Mouse (Mus musculus) liver, adult 2 months (tissue): ENCODE results near the gene Runx1. TPM values are rescaled to one million over a fixed set of nuclear protein-coding genes. Genes with fewer than 3 reads are reported as not detected.

Source experiments
- DNase-seq: peaks from one replicate; pipeline ENCODE4 v3.0.0-alpha.2; 2011; ENCODE audit warnings: low read depth, low spot score; ENCODE audit errors: extremely low read depth
- H3K27ac ChIP-seq: fragments of 200-500 bp; replicated peaks from 2 replicates; pipeline ENCODE4 v1.5.1; 2012; ENCODE audit warnings: low read depth, mild to moderate bottlenecking, control low read depth, inconsistent platforms, low read length; ENCODE audit not compliant: insufficient read depth
- H3K27me3 ChIP-seq: fragments of 200-500 bp; 2 replicates; pipeline ENCODE4 v1.6.1; 2012; ENCODE audit warnings: mild to moderate bottlenecking, moderate library complexity, low read length, inconsistent platforms; ENCODE audit not compliant: control insufficient read depth, insufficient read depth
- H3K36me3 ChIP-seq: fragments of 200-500 bp; 2 replicates; pipeline ENCODE4 v1.6.1; 2012; ENCODE audit warnings: low read length, inconsistent platforms; ENCODE audit not compliant: control insufficient read depth, insufficient read depth
- H3K4me1 ChIP-seq: fragments of 200-500 bp; 2 replicates; pipeline ENCODE4 v1.6.1; 2011; ENCODE audit warnings: low read length; ENCODE audit not compliant: control insufficient read depth, insufficient read depth
- H3K4me3 ChIP-seq: fragments of 200-500 bp; 2 replicates; pipeline ENCODE4 v1.5.1; 2011; ENCODE audit warnings: low read depth, mild to moderate bottlenecking, control low read depth, low read length, moderate library complexity; ENCODE audit not compliant: insufficient read depth
- H3K79me2 ChIP-seq: fragments of 200-500 bp; 2 replicates; pipeline ENCODE4 v1.6.1; 2012; ENCODE audit warnings: inconsistent platforms, mild to moderate bottlenecking, low read length, moderate library complexity; ENCODE audit not compliant: control insufficient read depth, insufficient read depth
- H3K9ac ChIP-seq: fragments of 200-500 bp; 2 replicates; pipeline ENCODE4 v1.6.1; 2012; ENCODE audit warnings: low read depth, mild to moderate bottlenecking, control low read depth, inconsistent platforms, low read length
- CTCF ChIP-seq: fragments of 200-500 bp; IDR thresholded peaks from 2 replicates; pipeline ENCODE4 v1.5.1; 2011; ENCODE audit warnings: low read depth, low read length, control low read depth
- POLR2A ChIP-seq: fragments of 200-500 bp; IDR thresholded peaks from 2 replicates; pipeline ENCODE4 v1.6.1; 2011; ENCODE audit warnings: low read length, control low read depth; ENCODE audit not compliant: insufficient read depth; ENCODE audit errors: extremely low read depth
- WGBS: fragments of 180-500 bp; shearing (Covaris S2); methylation state at CpG from one replicate; pipeline ENCODE4 v1.1.7; 2018; 5-methylcytosine and 5-hydroxymethylcytosine counted together
- polyA plus RNA-seq: library from polyadenylated mRNA; depleted of rRNA; stranded (reverse); fragments of >200 nt; gene quantifications from 2 replicates; pipeline ENCODE4 v1.2.3, GENCODE M21; 2012
- total RNA-seq: library from RNA; depleted of rRNA; stranded (reverse); fragments of >200 nt; gene quantifications from 2 replicates; pipeline ENCODE4 v1.2.3, GENCODE M21; 2014

The Runx1 gene
- total and polyA plus RNA-seq, 2 experiments: 0.55 to 0.74 TPM

DNA sequence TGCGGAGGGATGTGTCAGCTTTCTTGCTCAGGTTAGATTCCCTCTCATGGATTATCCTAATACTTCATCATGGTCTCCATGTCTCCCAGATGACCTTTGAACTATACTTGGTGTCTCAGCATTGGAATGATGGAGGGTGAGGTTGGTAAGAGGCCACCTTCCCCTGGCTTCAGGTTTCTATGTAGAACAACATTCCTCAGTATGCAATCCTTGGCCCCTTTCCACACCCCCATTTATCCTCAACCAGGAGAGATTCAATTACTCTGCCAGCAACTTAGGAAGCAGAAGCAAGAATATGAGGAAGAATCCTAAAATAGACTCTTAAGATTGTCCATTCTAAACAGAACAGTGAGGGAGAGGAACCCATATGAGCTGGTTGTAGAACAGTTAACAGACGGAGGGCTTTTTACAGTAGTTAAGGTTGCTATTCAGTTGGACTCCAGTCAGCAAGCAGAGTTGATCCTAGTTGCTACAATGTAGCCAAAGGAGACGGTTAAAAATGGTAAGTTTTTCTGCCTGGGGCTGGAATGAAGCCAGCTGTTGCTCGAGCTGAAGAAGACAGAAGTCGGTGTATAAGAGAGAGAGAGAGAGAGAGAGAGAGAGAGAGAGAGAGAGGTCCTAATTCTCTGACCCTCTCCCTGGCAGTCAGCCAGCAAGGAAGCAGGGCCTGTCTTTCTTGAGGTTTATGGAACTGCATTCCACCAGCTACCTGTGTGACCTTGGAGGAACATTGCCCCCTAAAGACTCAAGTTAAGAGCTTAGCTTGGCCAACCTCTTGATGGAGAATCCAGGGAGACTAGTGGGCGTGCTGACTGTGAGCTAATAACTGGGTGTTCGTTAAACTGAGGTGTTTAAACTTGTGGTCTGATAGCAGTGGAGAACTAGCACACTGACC is 120.1 kb downstream of the Runx1 start:
- Histone ChIP-seq H3K79me2 (no peaks in the 10 kb centered on the region), H3K27me3 (peaks cover 4% of the 10 kb centered on the region; the same call in 1 of the 2 replicates), H3K4me1 (no peaks in the 10 kb centered on the region), H3K36me3 (no peaks in the 10 kb centered on the region), H3K9ac (no peak overlapping the region), H3K4me3 (no peak overlapping the region), H3K27ac (no peak overlapping the region)
- 62% methylated on average over 7 of the region's 7 CpGs for WGBS
- TF ChIP-seq POLR2A (no peak), CTCF (no peak)
- no peak for DNase-seq

DNA sequence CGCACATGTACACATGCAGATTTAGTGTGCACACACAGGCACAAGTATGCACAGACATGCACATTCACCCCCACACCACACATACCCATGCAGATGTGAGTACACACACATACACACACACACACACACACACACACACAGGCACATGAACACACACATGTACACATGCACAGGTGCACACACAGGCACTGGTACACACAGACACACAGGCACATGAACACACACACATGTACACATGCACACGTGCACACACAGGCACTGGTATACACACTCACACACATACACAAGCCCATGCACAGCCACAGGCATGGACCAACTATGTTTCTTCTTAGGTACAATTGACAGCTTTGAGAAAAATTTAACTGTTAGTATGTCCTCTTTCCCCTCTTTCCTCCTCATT is 122.1 kb downstream of the Runx1 start:
- H3K79me2 ChIP-seq: no peaks in the 10 kb centered on the region
- peaks cover 4% of the 10 kb centered on the region; the same call in 1 of the 2 replicates for H3K27me3 ChIP-seq
- H3K4me3 ChIP-seq: no peak overlapping the region
- no peak overlapping the region for H3K27ac ChIP-seq
- H3K36me3 ChIP-seq: no peaks in the 10 kb centered on the region
- H3K9ac ChIP-seq: no peak overlapping the region
- TF ChIP-seq POLR2A (no peak), CTCF (no peak)
- 95% methylated on average over 2 of the region's 2 CpGs for WGBS
- H3K4me1 ChIP-seq: no peaks in the 10 kb centered on the region
- DNase-seq: no peak

DNA sequence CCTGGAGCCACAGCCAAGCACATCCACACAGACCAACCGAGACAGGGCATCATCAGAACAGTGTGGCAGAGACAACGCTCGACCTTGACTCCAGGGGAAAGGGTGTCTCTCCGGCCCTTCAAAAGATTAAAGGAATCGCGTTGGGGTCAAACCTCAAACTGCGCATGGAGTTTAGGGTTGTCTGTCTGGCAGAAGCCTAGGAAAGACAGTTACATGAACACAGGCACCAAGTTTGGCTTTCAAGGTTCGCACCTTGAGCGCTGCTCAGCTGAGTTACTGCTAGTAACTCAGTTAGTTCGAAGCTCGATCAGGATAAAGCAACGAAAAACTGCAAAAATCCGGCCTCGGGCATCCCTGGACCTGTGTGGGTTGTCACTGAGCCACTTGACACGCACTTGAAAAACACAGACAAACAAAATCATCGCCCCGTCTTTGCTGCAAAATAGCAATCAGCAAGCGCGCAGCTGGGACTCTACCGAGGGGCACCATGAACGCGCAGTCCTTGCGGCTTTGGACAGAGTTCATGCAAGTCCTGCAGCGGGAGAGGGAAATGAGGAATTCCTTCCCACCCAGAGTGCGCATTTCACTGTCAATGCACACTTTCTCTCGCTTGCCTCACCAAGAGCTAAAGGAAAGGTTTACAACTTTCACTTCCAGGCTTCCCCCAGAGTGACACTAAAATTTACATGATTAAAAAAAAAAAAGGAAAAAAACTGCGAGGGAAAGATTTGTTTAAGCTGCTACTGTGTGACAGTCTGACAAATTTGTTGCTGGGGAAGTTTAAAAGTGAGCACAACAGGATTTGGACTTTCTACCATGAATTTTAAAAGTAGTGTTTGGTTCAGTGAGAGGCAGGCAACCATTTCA is 126.2 kb downstream of the Runx1 start:
- H3K4me1 ChIP-seq: peaks cover 6% of the 10 kb centered on the region; the same call in 1 of the 2 replicates
- TF ChIP-seq POLR2A (no peak), CTCF (no peak)
- H3K36me3 ChIP-seq: no peaks in the 10 kb centered on the region
- WGBS: 6% methylated on average over 27 of the region's 27 CpGs
- H3K4me3 ChIP-seq: no peak overlapping the region
- H3K27me3 ChIP-seq: peaks cover 9% of the 10 kb centered on the region
- H3K9ac ChIP-seq: no peak overlapping the region
- H3K79me2 ChIP-seq: no peaks in the 10 kb centered on the region
- no peak overlapping the region for H3K27ac ChIP-seq
- no peak for DNase-seq

DNA sequence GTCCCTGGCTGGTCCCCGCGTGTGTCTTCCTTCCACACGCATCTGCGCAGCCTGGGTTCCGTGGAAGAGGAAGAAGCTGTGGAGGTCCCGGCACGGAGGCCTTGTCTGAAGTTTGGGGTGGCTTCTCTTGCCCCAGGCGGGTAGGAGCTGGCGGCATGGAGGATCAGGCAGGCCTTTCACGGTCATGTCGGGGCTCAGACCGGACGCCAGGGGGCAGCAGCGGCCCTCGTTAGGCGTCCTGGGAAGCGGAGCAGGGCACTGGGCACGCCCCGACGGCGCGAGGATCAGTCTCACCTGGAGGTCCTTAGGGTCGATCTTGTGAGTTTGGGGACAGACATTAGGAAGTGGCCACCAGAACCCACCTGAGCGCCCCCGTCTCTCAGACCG is 127.3 kb downstream of the Runx1 start:
- 2% methylated on average over 26 of the region's 26 CpGs for WGBS
- peaks cover 5% of the 10 kb centered on the region for H3K27me3 ChIP-seq
- peaks cover 6% of the 10 kb centered on the region; the same call in 1 of the 2 replicates for H3K4me1 ChIP-seq

DNA sequence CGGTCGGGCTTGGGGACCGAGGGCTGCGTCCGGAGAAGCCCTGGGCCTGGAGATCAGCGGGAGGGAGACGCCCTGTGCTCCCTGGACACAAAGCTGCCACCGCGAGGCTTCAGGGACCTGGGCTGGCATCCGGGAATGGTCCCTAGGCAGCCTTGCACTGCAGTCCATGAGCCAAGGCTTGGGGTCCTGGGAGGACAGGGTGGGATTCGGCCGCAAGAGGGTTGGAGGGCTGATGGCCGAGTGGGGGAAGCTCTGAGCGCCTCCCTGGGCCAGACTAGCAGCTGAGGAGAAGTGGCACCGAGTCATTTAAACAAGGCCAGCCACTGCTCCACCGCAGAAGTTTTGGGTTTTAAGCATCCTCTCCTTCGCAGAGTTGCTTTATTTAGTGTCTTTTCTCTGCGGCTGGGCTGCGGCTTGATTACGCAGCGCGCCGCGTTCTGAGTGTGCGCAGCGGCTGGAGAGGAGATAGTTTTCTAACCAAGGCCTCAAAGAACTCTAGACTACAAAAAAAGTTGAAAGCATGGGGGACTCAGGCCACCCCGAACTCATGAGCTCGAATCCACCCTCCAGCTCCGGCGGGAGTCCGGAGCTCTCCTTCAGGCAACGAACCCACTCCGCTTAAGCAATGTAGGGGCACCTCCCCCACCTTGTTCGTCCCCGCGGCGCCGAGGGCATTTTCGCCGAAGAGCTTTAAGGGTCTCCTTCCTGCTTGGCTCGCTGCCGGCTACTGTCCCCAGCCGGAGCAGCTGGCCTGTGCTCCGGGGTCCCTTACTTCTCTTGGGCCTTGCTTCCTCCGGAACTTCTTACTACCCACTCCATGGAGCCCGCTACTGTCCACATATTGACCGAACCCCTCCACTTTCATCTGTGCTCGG is 128.0 kb downstream of the Runx1 start:
- Histone ChIP-seq H3K4me3 (peak overlapping the region; percentile 62), H3K27ac (no peak overlapping the region), H3K4me1 (peaks cover 6% of the 10 kb centered on the region; the same call in 1 of the 2 replicates), H3K9ac (peak overlapping the region; percentile 68), H3K79me2 (no peaks in the 10 kb centered on the region), H3K36me3 (no peaks in the 10 kb centered on the region), H3K27me3 (peaks cover 5% of the 10 kb centered on the region)
- no peak for DNase-seq
- 1% methylated on average over 48 of the region's 48 CpGs for WGBS
- no peak for TF ChIP-seq POLR2A
- no peak for TF ChIP-seq CTCF

More for the DNA sequence above, 127.3 kb downstream of the Runx1 start:
- Histone ChIP-seq H3K79me2 (no peaks in the 10 kb centered on the region), H3K36me3 (no peaks in the 10 kb centered on the region), H3K27ac (no peak overlapping the region), H3K4me3 (peak overlapping the region; percentile 62), H3K9ac (peak overlapping the region; percentile 19; the same call in 1 of the 2 replicates)
- TF ChIP-seq POLR2A (no peak), CTCF (peak; percentile 87)
- DNase-seq: peak; percentile 42
